Mouse (Mus musculus) cerebellum, adult 2 months (tissue): ENCODE results near the gene Dennd1a.

Experiments used
- CTCF ChIP-seq: fragments of 200-500 bp; IDR thresholded peaks from 2 replicates; pipeline ENCODE4 v1.5.1; 2011; ENCODE audit warnings: low read depth, mild to moderate bottlenecking, control low read depth, low read length, moderate library complexity, borderline replicate concordance; ENCODE audit not compliant: insufficient read depth
- POLR2A ChIP-seq: fragments of 200-500 bp; IDR thresholded peaks from 2 replicates; pipeline ENCODE4 v1.6.1; 2011; ENCODE audit warnings: low read length, control low read depth, borderline replicate concordance; ENCODE audit not compliant: insufficient read depth

DNA sequence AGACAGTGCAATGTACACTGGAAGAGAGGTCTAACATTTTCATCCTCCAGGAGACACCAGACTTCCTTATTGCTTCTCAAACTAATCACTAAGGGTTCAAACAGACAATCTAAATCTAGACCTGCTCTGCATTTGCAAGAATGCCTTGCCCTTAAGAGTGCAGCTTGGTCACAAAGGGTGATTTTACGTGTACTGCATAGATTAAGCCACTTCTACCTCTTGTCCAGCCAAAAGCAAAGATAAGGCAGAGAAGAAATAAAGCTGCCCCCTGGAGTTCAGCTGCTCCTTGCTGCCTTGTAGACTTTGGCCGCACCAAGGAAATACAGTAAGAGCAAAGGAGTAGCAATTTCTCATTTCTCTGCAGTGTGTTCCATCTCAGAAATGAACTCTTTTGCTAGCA lies 172.2 kb downstream of the Dennd1a start:
- TF ChIP-seq CTCF, result no peak
- TF ChIP-seq POLR2A, result no peak
